Mouse (Mus musculus): ENCODE data around the gene Stab2.

The Stab2 gene

DNA sequence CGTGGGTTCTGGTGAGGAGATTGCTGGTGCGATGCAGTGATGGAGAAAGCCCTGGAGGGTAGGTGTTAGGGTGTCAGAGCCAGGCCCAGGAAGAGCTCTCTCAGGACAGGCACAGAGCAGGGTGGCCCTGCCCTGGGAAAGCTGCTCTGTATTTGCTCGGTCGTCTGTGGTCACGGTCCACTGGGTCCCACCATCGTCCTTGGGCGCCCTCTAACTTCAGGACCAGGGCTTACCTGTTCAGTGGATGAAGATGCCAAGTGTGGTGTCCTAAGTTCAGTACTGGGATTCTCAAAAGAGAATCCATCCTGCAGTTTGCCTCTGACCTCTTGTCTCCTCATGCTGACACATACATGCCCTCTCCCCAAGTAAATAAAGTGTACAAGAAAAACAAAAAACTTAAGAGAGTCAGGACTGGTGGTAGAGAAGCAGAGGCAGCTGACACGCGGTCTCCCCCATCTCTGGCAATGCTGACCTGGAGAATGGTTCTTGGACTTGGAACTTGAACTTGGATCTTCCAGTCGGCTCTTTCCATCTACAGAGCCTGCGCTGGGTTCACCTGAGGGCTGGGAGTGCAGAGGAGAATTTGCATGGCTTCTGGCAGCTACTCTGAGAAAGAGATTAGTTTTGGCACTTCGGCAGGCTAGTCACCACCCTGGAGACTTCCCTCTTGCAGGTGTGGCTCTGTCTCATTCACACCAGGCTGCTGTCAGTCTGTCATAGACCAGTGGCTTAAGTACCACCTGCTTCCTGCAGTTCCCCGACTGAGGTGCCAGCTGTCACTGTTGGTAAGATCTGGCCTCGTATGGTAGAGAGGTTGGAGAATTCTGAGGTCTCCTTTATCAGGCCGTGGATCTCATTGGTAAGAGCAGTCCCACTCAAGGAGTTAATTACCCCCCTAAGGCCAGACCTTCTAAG, 179.3 kb downstream of the Stab2 start:
- DNase-seq (ENCODE audit: extremely low read depth, low read depth, low spot score) = no peak

DNA sequence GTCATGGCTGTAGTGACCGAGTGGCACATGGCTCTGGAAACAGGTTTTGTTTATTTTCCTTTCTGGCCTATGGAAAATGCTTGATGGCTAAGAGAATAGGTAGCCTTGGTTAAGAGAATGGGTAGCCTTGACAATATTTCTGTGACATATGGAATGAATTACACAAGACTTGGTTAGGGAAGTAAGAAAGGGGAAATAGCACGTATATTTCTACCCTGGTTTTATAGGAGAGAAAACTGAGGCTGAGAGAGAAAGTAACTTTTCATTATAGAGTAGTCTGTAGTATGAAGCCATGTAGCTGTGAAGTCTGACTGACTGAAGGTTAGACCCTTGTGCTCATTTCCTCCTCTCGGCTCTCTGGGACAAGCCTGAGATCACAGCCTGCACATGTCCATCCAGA, 180.9 kb downstream of the Stab2 start:
- no peak for DNase-seq (ENCODE audit: extremely low read depth, low read depth, low spot score)

DNA sequence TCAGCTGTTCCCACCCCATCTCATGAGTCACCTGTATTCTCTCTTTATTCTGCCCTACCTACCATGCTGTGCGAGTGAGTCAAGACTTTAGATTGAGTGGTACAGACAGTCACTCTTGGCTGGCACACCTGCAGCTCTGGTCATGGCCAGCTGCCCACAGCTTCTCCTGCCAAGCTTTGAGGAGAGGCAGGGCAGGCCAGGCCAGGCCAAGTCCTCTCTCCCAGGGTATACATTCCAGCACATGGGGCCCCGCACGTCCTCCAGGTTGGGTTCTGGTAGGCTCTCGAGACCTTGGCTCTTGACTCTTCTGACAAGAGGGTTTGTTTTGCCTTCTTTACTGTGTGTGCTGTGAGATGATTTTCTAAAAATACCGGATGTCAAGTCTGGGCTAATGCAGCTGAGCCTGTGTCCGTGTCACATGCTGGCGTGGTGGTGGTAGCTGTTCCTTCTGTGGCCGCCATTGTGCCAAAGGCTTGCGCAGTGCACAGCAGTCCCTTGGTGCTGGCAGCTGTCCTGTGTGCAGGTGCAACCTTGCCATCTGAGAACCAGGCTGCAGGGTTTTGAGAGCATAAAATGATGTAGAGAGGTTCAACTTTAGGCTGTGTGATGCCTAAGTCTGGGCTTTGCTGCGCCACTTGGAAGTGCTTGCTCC, 181.8 kb downstream of the Stab2 start:
- peak; percentile 37 for DNase-seq (ENCODE audit: extremely low read depth, low read depth, low spot score)

DNA sequence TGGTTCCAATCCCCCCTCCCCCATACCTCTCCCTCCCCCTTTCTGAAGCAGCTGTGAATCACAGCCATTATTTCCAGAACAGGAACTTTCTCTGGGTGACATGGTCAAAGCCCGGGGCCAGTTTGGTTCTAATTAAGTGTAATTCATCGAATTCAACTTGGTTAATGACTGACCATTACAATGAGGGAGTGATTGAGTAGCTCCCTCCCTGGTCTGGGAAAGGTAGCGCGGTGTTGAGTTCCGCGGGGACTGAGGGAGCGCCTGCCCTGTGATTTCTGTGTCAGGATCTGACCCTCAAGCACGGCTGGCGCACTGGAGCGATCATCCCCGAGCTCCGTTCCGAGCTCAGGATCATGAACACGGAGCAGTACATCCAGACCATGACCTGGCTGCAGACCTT, 183.0 kb downstream of the Stab2 start:
- no peak for DNase-seq (ENCODE audit: extremely low read depth, low read depth, low spot score)

DNA sequence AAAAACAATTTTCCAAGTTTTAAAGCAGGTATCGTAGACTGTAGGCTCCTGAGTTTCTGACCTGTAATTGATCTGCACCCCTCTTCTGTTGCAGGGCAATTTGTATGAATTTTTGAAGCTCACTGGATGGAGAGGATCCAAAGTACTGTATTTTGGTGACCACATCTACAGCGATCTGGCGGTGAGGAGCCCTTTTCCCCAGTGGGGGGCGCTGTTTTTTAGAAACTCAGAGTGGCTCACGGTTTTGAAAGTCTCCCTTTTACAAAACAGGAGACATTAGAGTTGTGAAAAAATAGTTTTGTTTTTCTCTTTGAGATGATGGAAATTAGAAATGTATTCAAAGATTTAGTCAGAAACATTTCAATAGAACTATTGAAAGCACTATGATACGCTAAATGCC, 183.7 kb downstream of the Stab2 start:
- DNase-seq (ENCODE audit: extremely low read depth, low read depth, low spot score) = no peak

DNA sequence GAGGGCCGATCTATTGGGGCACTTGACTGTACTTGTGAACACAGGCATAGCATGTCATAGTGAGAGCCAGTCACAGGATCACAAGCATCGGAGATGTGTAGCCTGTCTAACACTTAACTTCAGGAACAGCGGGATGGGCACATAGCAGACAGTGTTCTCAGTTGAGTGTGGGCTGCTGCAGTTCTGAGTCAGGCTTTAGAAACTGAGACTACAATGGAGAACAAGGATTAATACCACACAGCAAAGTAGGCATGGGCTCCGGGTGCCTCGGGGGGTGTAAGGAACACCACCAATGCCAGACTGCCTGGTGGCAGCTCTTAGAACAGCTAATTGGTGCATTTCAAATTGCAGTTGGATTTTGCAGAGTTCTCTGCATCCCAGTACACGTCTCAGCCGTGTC, 186.8 kb downstream of the Stab2 start:
- DNase-seq (ENCODE audit: extremely low read depth, low read depth, low spot score) = no peak

DNA sequence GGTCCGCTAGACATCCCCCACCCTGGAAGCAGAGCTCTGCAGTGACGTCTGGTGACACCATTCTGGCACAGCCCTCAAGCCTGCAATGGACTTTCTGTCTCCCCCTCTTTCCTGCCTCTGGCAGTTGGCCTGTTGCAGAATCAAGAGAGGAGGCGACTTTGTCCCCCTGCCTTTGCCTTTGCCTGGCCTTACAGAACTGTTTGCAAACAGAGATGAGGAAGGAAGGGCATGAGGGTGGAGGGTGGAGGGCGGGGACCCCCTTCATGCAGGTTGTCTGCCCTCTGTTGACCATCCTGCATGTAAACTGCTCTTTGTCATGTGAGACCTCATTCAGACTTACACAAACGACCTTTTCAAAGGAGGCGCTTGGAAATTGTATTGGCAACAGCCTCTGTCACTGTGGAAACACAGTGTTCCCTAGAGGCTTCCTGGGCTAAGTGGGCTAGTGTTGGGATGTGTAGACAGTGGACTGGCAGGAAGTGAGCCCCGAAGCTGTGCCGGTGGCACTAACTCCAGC, 188.1 kb downstream of the Stab2 start:
- DNase-seq (ENCODE audit: extremely low read depth, low read depth, low spot score) = no peak

DNA sequence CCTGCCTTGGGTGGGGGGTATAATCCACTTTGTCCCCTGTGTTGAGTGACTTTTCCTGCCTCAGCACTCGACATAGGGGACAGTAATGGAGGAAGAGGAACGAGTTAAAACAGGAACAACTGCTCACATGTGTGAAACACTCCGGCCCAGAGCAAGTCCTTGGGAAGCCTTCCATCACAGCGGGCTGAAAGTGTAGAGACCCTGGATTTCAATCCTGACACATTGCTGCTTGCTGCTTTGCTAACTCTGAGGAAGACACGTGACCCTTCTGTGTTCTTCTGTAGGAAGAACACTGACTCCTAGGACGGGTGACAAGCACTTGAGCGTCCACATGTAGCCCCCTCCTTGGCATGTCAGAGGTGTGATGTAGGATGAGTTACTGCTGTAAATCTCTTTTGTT, 192.7 kb downstream of the Stab2 start:
- DNase-seq (ENCODE audit: extremely low read depth, low read depth, low spot score) = no peak

DNA sequence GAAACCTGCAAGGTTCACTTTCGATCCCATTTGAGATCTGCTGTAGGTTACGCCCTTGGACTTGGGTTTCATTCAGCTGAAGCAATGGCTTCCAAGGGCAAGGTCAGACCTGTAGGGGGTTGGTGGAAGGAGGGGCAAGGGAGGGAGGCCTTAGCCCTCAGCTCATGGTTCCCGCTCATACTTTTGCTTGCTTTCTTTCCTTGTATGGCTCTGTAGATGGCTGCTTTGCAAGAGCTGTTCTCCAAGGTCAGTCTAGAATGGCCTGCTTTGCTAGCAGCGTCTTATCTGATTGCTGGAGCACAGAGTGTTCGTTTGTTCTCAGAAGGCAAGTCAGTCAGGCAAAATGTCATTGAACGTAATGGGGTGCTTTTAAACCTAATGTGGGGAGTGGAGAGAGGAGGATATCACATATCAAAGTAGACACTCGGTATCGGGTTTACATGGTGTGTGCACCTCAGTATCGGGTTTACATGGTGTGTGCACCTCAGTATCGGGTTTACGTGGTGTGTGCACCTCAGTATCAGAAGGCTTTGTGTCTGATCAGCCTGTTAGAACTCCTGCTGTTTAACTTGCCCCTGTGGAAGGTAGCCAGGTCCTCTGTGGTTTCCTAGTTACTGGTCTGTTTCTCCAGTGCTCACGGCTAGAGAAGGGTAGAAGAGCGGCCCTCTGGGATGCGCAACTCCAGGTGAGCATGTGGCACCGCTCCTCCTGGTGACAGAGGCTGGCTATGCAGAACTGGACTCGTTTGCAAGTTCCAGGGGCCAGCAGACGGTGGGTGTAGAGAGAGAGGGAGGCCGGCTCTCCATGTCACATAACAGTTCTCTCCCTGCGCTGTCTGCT, 193.3 kb downstream of the Stab2 start:
- DNase-seq (ENCODE audit: extremely low read depth, low read depth, low spot score) = no peak

DNA sequence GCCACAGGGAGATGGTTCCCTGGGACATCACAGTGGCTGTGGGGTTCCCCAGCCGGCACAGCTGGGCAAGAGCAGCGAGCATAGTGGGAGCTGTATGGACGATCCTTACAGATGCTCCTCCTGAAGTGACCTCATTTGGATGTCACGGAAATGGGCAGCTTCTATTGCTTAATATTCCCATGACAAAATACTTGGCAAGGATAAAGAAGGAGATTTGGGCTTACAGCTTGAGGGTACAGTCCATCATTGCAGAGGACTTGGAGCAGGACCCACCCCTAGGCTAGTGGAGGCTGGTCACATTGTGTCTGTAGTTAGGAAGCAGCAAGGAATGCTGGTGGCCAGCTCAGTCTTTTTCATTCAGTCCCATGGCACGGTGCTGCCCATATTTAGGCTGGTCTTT, 197.2 kb downstream of the Stab2 start:
- peak; percentile 50 for DNase-seq (ENCODE audit: extremely low read depth, low read depth, low spot score)

DNA sequence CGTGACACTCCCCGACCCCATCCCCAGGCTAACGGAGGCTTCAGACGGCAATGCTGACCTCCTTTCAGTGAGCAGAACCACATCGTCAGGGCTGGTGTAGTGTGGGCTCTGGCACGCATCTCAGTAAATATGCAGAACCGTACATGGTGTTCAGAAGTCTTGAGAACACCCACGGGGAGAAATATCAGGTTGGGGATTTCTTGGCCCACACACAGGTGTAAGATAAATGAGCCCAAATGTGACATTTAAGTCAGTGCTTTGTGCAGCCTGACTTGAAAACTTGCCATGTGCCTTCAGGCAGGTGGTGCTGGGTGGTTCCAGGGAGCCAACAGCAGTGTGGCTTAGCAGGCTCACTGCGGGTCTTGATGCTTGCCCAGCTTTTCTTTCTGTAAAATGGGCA, 197.8 kb downstream of the Stab2 start:
- DNase-seq (ENCODE audit: extremely low read depth, low read depth, low spot score) = no peak

DNA sequence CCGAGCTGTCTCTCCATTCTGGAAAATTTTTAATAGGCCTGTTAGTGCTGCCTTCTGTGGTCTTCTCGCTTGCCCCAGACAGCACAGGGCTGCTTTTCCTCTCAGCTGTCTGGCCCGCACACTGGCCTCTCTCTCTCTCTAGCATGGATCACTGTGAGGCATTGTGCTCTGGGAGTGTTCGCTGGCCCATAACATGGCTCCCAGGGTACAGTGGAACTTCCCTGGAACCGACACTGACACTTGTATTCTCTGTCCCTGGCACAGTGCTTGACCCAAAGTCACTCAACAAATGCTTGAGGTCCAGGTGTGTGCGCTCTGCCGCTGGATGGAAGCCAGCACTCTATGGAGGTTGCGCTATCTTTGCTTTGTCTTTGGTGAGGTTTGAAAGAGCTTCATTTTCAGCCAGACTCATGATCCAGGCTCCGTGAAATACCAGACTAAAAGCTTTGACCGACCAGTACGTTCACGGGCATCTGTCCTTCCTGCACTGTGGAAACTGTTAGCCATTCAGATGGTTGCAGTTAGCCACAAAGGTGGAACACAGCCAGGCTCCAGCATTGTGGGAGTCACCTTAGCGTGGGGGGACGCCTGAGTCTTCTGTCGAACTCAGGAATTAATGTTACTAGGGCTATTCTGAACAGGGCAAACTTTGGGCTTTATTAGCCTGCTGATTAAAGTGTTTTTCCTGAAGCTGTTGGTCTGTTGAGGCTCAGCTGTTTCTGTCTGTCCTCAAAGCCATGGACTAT, 199.6 kb downstream of the Stab2 start:
- DNase-seq (ENCODE audit: extremely low read depth, low read depth, low spot score) = no peak

DNA sequence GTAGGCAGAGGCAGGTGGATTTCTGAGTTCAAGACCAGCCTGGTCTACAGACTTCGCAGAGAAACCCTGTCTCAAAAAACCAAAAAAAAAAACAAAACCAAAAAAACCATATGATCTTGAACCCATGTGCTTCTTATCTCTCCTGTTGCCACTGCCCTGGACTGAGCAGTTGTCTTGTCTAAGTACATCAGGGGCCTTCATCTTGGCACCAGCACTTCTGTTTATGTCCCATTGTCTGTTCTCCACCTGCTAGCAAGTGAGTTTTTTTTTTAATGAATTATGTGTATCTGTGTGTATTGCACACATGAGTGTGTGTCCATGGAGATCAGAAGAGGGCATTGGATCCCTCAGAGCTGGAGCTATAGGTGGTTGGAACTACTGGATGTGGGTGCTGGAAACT, 200.5 kb downstream of the Stab2 start:
- no peak for DNase-seq (ENCODE audit: extremely low read depth, low read depth, low spot score)

DNA sequence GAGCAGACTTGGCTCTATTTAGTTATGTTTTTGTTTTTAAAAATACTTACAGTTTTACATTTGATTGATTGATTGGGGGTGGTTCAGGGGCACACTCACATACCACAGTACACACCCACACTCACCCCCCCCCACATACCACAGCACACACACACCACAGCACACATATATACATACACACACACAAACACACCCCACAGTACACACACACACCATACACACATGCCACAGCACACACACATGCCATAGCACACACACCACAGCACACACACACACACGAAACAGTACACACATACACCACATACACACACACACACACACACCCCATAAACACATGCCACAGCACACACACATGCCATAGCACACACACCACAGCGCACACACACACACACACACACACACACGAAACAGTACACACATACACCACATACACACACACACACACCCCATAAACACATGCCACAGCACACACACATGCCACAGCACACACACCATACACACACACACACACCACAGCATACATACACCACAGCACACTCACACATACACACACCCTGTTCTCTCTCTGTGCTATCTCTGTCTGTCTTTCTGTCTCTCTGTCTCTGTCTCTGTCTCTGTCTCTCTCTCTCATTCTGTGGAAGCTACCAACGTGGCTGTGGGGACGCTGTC, 211.6 kb downstream of the Stab2 start:
- no peak for DNase-seq (ENCODE audit: extremely low read depth, low read depth, low spot score)

DNA sequence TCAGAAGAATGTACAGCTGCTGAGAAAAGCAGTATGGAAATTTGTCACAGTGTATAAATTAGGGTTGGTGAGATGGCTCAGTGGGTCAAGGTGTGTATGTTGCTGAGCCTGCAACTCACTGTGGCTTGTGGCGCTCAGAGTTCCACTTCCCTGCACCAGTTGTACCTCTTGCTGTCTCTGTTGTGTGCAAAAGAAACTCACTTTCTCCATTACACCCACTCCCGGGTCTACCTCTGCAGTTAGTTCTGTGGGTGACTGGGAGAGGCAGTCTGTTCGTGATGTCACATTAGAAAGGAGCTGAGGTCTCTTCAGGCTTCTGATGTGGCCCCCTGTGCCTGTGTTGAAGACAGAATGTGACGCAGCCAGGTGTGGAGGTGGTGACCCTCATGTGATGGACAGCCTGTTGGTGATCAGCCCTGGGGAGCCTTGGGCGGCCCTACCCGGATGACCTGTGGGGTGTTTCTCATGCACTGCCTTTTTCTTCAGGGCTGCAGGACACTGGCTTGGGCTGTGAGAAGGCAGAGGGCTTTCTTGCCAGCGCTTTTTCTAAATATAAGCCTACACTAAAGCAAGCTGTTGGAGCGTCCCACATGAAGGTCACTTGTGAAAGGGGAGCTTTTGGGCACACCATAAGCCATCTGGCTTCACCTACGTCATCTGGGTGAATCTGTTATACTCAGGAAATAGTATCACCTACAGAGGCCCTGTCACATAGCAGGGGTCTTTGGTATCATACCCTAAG, 212.9 kb downstream of the Stab2 start:
- DNase-seq (ENCODE audit: extremely low read depth, low read depth, low spot score) = no peak

DNA sequence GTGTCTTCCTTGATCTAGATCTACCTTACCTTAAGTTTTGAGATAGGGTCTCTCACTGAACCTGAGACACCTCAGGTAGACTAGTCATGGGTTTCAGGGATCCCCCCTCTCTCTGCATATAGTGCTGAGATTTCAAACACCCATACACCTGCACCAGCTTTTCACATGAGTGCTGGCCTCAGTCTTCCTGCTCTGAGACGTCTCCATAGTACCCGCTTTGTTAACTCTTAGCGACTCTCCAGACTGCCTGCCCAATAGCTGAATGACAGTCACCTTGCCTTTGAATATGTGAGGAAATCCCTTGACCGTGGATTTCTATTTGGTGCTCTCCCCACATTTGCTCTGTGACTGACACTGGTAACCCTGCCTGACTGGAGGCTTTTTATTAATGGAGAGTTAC, 213.6 kb downstream of the Stab2 start:
- DNase-seq (ENCODE audit: extremely low read depth, low read depth, low spot score) = no peak

DNA sequence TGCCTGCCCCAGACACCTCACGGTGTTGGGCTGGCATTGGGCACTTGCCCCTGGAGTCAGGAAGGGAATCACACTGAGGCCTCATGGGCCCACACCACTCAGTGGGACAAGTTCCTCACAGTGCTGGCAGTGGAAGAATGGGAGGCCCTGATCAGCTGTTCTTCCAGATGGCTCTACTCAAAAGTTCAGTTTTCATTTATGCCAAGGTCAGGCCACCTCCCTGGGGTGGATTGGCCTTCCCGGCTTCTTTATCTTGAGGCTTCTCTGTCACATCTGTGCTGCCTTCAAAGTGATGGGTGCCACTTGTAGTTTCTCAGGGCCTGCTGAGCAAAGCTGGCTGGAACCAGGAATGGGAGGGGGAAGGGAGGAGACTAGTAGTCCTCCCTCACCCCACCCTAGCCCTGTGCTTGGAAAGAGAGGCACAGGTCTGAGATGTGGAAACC, 214.3 kb downstream of the Stab2 start:
- no peak for DNase-seq (ENCODE audit: extremely low read depth, low read depth, low spot score)

DNA sequence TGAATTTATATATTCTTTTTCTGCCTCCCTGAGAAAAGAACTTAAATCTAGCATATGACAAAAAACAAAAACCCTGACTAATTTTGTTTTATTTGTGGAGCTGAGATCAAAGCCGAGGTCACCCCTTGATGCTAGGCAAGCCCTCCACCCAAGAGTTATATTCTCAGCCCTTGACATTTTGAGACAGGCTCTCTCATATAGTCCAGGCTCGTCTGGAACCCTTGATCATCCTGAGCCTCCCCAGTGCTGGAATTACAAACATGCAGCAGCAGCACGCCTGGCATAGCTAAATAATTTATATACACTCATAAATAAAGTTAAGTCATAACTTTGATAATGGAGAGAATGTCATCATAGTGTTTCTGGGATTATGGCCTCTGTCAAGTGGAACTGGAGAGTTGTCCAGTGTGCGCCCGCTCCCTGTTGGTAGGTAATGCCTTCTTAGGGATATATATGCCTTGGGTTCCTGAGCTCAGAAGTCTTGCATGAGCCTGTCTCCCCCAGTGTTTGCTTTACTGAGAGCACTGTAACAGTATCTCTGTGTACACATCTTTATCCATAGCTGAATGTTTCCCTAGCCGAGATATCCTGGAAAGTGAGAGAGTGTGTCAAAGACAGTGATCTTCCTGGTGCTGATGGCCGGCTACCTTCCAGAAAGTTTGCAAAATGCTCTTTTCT, 216.2 kb downstream of the Stab2 start:
- DNase-seq (ENCODE audit: extremely low read depth, low read depth, low spot score) = no peak

Measured in fat pad, adult 2 months (tissue).